Mouse (Mus musculus): ENCODE data around the gene Adgrv1.

- TF ChIP-seq POLR2A (IDR thresholded peaks at IDR 0.05; ENCODE audit: low read depth, low read length) (no peak), CTCF (IDR thresholded peaks at IDR 0.05; ENCODE audit: borderline replicate concordance, insufficient read depth, low read length) (no peak)
Measured at GRCm38 (mm10) chr13:81045345-81045744, 587.6 kb downstream of the Adgrv1 start.

Data from embryonic fibroblast, embryonic 13.5 days (primary cell).